In genomic region chr17:42782156-42782757, GRCm38 (mm10) we compare ENCODE assay signal across 9 mouse cellular contexts. TPM values are rescaled to one million over a fixed set of nuclear protein-coding genes. Genes with fewer than 3 reads are reported as not detected.
A peak's percentile ranks its signal among the peaks of the same experiment; 100 is the strongest.
DNase-seq lines count a peak whose midpoint lies in the region; ATAC-seq lines count a peak whose summit lies in the region.
"Had no signal": no experiment of that assay in that cellular context is flagged by ENCODE, and none has a peak within 500 bp of the region (broad histone marks: within the 10 kb centered on the region; RNA-seq: fewer than 3 reads in every experiment).

No protein-coding gene starts in this region.

- WGBS in limb, embryonic 11.5 days = 53% methylated on average over 7 of the region's 7 CpGs
- WGBS in midbrain, embryonic 15.5 days = 53% methylated on average over 7 of the region's 7 CpGs

- no peak overlapping the region for H3K4me2 ChIP-seq in limb, embryonic 11.5 days (ENCODE audit: low read depth, severe bottlenecking)
- H3K4me2 ChIP-seq in midbrain, embryonic 15.5 days = no peak overlapping the region
- H3K4me2 ChIP-seq: embryonic facial prominence, embryonic 15.5 days had no signal

- peak; percentile 68; the same call in 1 of the 2 replicates for ATAC-seq in limb, embryonic 11.5 days (ENCODE audit: insufficient number of reproducible peaks, low FRiP score, low TSS enrichment, low read depth)
- peak; percentile 88 for ATAC-seq in midbrain, embryonic 15.5 days (replicated peaks)

- H3K27ac ChIP-seq in limb, embryonic 11.5 days (replicated peaks; ENCODE audit: low read depth, low read length) = no peak overlapping the region
- no peak overlapping the region for H3K27ac ChIP-seq in midbrain, embryonic 15.5 days
- H3K27ac ChIP-seq: embryonic facial prominence, embryonic 15.5 days had no signal

- H3K36me3 ChIP-seq in limb, embryonic 11.5 days (ENCODE audit: control insufficient read depth, insufficient read depth, low read length) = no peaks in the 10 kb centered on the region
- no peaks in the 10 kb centered on the region for H3K36me3 ChIP-seq in midbrain, embryonic 15.5 days (replicated peaks)
- H3K36me3 ChIP-seq: embryonic facial prominence, embryonic 15.5 days had no signal

- no peak overlapping the region for H3K9ac ChIP-seq in limb, embryonic 11.5 days (ENCODE audit: low read length)
- no peak overlapping the region for H3K9ac ChIP-seq in midbrain, embryonic 15.5 days
- H3K9ac ChIP-seq: embryonic facial prominence, embryonic 15.5 days had no signal

- H3K9me3 ChIP-seq in limb, embryonic 11.5 days (ENCODE audit: control insufficient read depth, low read length) = no peaks in the 10 kb centered on the region
- no peaks in the 10 kb centered on the region for H3K9me3 ChIP-seq in midbrain, embryonic 15.5 days
- H3K9me3 ChIP-seq: embryonic facial prominence, embryonic 15.5 days had no signal

- no peaks in the 10 kb centered on the region for H3K27me3 ChIP-seq in limb, embryonic 11.5 days (ENCODE audit: control insufficient read depth, insufficient read depth, low read length)
- no peaks in the 10 kb centered on the region for H3K27me3 ChIP-seq in midbrain, embryonic 15.5 days (replicated peaks)
- H3K27me3 ChIP-seq: embryonic facial prominence, embryonic 15.5 days had no signal

- DNase-seq in A20 (ENCODE audit: low read depth, low spot score) = peak; percentile 75
- DNase-seq in adrenal gland, adult 18-20 months (ENCODE audit: low spot score in 2 of 2) = peak; percentile 47 to 64
- DNase-seq in embryo, embryonic 11 days = peak; percentile 81
- peak; percentile 38 to 47 for DNase-seq in gastrocnemius, postnatal 36 days
- DNase-seq in kidney, adult 9 months = peak; percentile 80
- peak; percentile 80 for DNase-seq in limb, embryonic 11.5 days (ENCODE audit: low spot score)
- peak; percentile 17 to 24 for DNase-seq in spleen, postnatal 14 days (ENCODE audit: low spot score in 2 of 2)

- no peak overlapping the region for H3K4me3 ChIP-seq in limb, embryonic 11.5 days (ENCODE audit: low read depth, low read length)
- no peak overlapping the region for H3K4me3 ChIP-seq in midbrain, embryonic 15.5 days
- H3K4me3 ChIP-seq: embryonic facial prominence, embryonic 15.5 days had no signal

- H3K4me1 ChIP-seq in limb, embryonic 11.5 days (ENCODE audit: control insufficient read depth, insufficient read depth, low read length) = no peaks in the 10 kb centered on the region
- H3K4me1 ChIP-seq in midbrain, embryonic 15.5 days = no peaks in the 10 kb centered on the region
- H3K4me1 ChIP-seq: embryonic facial prominence, embryonic 15.5 days had no signal

- intact Hi-C loops in gastrocnemius, postnatal 36 days (cut with DNase I) = no loop called here

RNA-seq across cellular contexts. Expression of gene Adgrf2, which starts 40.3 kb away (rescaled TPM):
- total RNA-seq in adrenal gland, adult 18-20 months (2021) = under 1 TPM in 1 of 2 experiments, not detected in 1; 0.13 TPM
- under 1 TPM; 0.25 to 0.26 TPM for total RNA-seq in gastrocnemius, postnatal 36 days (2021)
- polyA plus RNA-seq in limb, embryonic 11.5 days (2014; fragmentation: Nextera tagmentation; extraction: Ambion mirVana) = 0.04 and 0.13 TPM in 2 replicates
- 0.08 and 0.12 TPM in 2 replicates for polyA plus RNA-seq in midbrain, embryonic 15.5 days (2015; fragmentation: Nextera tagmentation; extraction: Ambion mirVana)

Comparison
In these comparisons a context has a peak if more than half of its experiments do, and no peak if none do; other contexts are left out.
1. DNase-seq: peak in every context shown above with its lines; median percentile 81 in embryo, embryonic 11 days; 80 in kidney, adult 9 months; 80 in limb, embryonic 11.5 days; 75 in A20; 56 in adrenal gland, adult 18-20 months; 42 in gastrocnemius, postnatal 36 days; 20 in spleen, postnatal 14 days.